Mouse (Mus musculus) urinary bladder, postnatal 25 days (tissue): ENCODE measurements around the gene Gm10974.
A peak's percentile ranks its signal among the peaks of the same experiment; 100 is the strongest.

Experiments used
- DNase-seq: peaks from one replicate; pipeline ENCODE4 v3.0.0; 2022; ENCODE audit warnings: low spot score

Gm10974 gene

GRCm38 (mm10) chr7:66365904-66366303 lies at the start of gene Gm10974:
Gene Gm10974 (plus strand): TSS chr7:66365905.
- no peak for DNase-seq

DNA sequence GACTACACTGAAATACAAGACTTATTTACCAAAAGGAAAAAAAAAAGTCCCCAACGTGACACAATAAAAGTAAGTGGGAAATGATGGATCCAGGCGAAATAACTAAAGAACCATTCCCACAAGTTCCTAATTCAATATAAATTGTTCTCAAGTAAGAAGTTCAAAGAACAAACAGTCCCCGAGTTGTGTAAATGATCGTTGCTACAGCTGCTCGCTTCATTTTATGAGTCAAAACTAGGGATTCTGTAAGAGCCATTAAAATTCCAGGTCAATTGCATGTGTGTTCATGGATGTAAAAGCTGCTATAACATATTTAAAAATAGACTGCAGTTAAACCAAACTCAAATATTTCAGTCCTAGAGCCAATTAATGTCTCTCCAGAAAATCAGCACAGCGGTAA lies 47.6 kb upstream of the Gm10974 start:
- no peak for DNase-seq

- DNase-seq, result no peak
Measured at GRCm38 (mm10) chr7:66320996-66321395, 44.7 kb upstream of the Gm10974 start.

GRCm38 (mm10) chr7:66323252-66324015 lies 42.3 kb upstream of the Gm10974 start:
- no peak for DNase-seq

GRCm38 (mm10) chr7:66325419-66326053 lies 40.2 kb upstream of the Gm10974 start:
- no peak for DNase-seq

GRCm38 (mm10) chr7:66327516-66327915 lies 38.2 kb upstream of the Gm10974 start:
- DNase-seq, result no peak

GRCm38 (mm10) chr7:66330610-66331009 lies 35.1 kb upstream of the Gm10974 start:
- no peak for DNase-seq

DNA sequence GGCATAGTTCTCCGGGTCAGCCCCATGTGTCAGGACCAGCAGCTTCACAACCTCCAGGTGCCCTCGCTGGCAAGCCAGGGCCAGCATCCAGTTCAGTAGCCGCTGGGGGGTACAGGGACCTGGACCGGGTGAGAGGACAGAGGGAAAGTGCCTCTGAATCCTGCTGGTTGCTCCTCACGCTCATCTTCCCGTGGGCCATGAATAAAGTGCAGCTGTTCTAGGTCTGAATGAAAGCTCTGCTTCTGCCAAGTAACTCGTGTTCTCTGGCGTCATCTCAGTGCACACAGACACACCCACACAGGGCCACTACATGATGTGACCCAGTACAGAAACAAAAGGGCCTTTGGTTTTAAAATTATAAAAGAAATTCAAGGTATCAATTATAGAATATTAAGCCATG lies 33.4 kb upstream of the Gm10974 start:
- no peak for DNase-seq

DNA sequence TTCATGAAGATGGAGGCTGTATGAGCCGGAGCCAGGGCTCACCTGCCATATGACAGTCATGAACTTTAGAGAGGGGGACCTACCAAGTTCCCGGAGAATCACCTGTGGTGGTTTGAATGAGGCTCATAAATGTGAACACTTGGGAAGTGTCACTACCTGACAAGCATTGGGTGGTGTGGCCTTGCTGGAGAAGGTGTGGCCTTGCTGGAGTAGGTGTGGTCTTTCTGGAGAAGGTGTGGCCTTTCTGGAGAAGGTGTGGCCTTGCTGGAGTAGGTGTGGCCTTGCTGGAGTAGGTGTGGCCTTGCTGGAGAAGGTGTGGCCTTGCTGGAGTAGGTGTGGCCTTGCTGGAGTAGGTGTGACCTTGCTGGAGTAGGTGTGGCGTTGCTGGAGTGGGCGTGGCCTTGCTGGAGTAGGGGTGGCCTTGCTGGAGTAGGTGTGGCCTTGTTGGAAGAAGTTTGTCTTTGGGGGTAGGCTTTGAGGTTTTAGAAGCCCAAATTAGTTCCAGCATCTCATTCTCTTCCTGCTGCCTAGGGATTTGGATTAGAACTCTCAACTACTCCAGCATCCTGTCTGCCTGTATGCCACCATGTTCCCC lies 31.7 kb upstream of the Gm10974 start:
- DNase-seq, result no peak

GRCm38 (mm10) chr7:66336955-66337354 lies 28.8 kb upstream of the Gm10974 start:
- no peak for DNase-seq

DNA sequence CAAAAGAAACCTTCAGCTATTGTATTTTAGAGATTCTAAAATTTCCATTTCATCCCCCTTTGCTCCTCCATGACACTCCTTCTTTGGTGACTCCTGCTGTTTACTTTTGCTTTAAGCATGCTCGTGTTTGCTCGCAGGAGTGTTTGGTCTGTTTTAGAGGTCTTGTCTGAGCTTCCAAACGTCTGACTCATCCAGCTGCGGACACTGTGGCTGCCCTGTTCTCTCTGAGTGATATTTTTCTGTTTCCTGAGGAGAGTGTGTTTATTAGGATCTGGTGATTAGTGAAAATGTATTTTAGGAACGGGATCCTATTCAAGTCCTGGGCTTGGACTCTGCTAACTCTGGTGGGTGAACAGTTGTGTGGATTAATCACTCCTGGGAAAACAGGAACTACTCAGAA lies 26.1 kb upstream of the Gm10974 start:
- no peak for DNase-seq

- no peak for DNase-seq
Measured at GRCm38 (mm10) chr7:66340044-66340443, 25.7 kb upstream of the Gm10974 start.

DNA sequence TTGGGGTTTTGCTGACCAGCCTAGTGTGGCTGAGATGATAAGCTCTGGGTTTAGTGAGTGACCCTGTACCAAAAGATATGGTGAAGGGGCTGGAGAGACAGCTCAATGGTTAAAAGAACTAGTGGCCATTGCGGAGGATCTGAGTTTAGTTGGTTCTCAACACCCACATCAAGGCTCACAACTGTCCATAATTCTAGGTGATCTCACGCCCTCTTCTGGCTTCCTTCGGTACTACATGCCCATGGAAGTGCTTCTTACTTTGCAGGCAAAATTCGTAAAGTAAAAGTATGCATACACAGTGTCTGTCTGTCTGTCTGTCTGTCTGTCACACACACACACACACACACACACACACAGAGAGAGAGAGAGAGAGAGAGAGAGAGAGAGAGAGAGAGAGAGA lies 23.4 kb upstream of the Gm10974 start:
- DNase-seq, result peak; percentile 59

GRCm38 (mm10) chr7:66342831-66343230 lies 22.9 kb upstream of the Gm10974 start:
- DNase-seq, result no peak

DNA sequence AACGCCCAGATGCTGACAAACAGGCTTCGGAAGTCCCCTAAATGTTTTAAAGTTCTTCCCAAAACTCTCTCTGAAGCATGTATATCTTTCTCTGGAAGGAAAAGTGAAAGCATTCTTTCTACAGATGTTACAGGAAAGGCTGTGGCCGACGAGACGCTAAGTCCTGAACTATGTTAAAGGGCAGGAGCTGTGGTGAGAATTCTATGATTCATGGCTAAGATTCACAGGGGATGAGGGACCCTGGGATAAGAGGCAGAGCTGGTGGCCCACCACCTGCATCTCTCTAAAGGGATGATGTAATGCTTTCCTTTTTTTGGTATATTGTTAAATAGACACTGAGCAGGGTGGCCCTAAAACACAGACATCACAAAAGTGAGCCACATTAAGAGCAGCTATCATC lies 22.4 kb upstream of the Gm10974 start:
- DNase-seq, result no peak

DNA sequence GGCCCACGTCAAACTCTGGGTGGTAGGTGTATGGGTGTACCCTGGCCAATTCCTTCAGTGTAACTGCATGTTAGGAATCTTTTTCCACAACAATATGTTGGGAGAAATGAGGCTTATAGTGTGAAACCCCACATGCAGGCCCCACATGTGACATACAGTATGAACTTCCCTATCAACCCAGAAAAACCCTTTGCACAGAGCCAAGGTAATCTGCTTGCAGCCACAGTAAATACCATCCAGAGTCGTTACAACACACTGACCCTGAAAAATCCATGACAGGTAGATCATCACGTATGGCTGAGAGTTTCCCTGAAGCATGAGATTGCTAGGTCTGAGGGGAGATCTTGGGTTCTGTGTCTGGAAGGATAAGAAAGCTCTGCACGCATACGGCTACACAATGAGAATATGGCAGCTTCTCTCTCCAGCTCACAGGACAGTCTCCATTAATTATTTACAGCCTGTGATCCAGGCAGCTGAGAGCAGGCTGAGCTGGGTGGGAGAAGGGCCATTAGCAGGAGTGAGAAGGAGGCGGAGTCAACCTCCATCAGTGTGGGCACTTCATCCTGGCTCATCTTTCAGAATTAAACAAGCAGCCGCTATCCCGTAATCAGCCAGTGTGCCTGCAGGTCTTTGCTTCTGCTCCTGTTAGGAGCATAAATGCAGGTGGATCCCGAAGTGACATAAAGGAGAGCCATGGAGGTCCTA lies 18.6 kb upstream of the Gm10974 start:
- DNase-seq, result no peak

DNA sequence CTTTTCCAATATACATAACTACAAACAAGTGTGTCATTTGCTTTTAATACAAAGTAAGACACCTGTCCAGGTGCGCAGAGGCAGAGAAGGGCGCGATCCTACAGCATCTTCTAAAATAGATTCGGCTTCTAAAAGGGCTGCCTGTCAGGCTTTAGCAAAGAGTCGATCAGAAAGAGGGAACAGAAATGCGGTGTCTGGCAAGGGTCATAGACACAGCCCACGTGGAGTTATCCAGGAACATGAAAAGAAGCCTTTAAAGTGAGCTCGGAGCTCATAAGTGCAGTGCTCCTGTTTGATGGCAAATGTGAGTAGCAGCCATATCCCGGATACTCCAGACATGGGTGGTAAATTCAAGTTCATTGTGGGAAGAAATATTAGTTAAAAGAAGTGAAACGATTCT lies 17.1 kb upstream of the Gm10974 start:
- DNase-seq, result no peak

- no peak for DNase-seq
Measured at GRCm38 (mm10) chr7:66349670-66350069, 16.0 kb upstream of the Gm10974 start.

DNA sequence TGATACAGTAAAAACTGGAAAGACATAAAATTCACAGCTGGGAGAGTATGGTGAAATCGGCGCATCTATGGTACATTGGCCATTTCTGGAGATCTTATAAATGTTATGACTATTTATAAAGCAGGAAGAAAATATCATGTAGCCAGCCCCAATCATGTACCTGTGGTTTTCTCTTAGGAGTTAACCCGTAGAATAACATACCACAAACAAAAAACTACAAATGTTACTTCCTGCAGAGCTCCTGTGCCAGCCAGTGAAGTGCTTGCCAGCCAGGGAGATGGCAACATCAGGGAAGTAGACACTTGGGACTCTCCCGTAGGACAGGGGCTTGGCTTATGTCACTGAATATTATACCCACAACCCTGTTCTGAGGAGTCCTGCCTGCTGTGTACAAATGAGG lies 14.6 kb upstream of the Gm10974 start:
- no peak for DNase-seq

DNA sequence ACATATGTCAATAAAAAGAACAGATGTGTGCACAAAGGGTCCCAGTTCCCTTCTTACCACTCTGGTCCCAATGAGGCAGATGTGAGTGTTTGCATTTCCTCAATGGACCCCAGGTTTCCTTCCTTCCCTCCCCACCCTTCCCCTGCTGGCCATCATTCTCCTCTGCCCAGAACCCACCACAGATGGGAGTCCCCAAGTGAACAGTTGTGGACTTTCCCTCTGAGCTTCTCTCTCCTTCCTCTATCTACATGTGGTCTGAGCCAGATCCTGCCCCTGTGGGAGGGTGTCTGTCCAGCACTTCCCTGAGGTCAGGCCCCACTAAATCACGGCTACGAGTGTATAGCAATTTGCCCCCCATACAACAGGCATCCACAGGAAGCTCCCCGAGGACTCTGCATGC lies 10.8 kb upstream of the Gm10974 start:
- DNase-seq, result no peak

DNA sequence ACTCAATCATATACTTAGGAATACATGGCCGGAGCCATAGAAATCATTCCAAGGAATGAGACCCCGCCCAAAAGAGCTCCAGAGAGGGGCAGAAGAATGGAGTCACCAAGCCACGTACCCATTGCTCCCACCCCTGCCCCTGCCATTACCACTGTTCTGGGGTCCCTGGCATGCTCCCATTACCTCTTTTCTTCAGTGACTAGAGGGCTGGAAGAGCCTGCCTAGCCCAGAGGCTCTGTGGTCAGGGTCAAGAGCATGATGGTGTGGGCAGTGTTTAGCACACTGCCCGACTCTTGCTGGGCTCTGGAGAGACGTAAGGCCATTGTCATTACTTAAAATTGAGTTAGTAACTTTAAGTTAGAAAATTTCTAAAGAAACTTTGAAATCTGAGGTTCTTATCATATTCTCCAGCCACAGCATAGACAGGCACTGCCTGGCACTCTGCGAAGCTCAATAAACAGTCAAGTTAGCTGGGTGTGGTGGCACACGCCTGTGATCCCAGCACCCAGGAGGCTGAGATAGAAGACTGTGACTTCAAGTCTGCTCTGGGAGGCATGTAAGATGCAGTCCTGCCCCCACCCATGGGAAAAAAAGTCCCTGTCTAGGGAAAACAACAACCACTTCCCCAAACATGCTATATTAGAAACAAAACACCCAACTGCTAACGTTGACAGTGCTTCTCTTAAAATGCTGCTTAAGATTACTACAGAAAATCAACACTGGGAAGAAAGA lies 9.7 kb upstream of the Gm10974 start:
- DNase-seq, result no peak

DNA sequence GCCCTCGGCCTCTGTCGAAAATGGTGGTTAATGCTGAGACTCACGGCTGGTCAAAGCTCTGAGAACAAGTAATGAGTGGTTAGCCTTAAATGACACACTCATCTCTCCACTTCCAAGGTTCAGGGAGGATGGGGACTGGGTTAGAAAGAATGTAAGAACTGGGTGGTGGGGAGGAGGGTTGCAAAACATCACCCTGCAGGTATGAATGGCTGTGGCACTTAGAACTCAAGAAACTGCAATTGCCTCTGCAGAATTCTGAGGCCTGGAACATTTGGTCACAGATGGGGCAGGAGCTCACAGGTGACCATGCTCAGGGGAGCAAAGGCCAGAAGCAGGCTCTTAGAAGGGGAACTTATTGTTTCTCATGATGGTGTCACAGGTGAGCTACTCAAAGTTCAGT lies 7.2 kb upstream of the Gm10974 start:
- DNase-seq, result no peak
